22 mouse cellular contexts compared by ENCODE assay signal in genomic region chr11:110411596-110411995, GRCm38 (mm10). TPM values are rescaled to one million over a fixed set of nuclear protein-coding genes. Genes with fewer than 3 reads are reported as not detected.
DNase-seq lines count a peak whose midpoint lies in the region; ATAC-seq and TF ChIP-seq lines count a peak whose summit lies in the region.
"Had no signal": no experiment of that assay in that cellular context is flagged by ENCODE, and none has a peak within 500 bp of the region (broad histone marks: within the 10 kb centered on the region; RNA-seq: fewer than 3 reads in every experiment).

No protein-coding gene starts in this region.

- no peak overlapping the region for H3K4me3 ChIP-seq in heart, adult 2 months
- H3K4me3 ChIP-seq in midbrain, embryonic 11.5 days (ENCODE audit: low read depth, low read length), result no peak overlapping the region
- H3K4me3 ChIP-seq in midbrain, embryonic 13.5 days (replicated peaks), result no peak overlapping the region
- H3K4me3 ChIP-seq in ES-Bruce4 (ENCODE audit: low read depth, low read length), result peak overlapping the region; percentile 39; the same call in 1 of the 2 replicates

- H3K27ac ChIP-seq in heart, adult 2 months, result no peak overlapping the region
- no peak overlapping the region for H3K27ac ChIP-seq in midbrain, embryonic 11.5 days (ENCODE audit: low read depth, low read length)
- no peak overlapping the region for H3K27ac ChIP-seq in midbrain, embryonic 13.5 days
- no peak overlapping the region for H3K27ac ChIP-seq in ES-Bruce4 (ENCODE audit: insufficient read depth, low read length)

- H3K79me2 ChIP-seq in heart, adult 2 months (replicated peaks; ENCODE audit: control insufficient read depth, insufficient read depth, low read length), result peaks cover 1% of the 10 kb centered on the region; the same call in 1 of the 2 replicates

- DNase-seq in heart, adult 11 months, result peak; percentile 52
- DNase-seq in heart, adult 2 months, result no peak
- DNase-seq in midbrain, embryonic 11.5 days (ENCODE audit: low spot score, missing footprints), result peak; percentile 73
- no peak for DNase-seq in gastrocnemius, adult 8-10 months (ENCODE audit: low spot score in 2 of 2)
- DNase-seq: adrenal gland, adult 2 months; adrenal gland, adult 8-10 months; adrenal gland, postnatal 10 days; adrenal gland, postnatal 14 days; adrenal gland, postnatal 25 days; adrenal gland, postnatal 36 days; B cell, adult 2 months; cerebellum, adult 11 months; cerebellum, adult 11-12 months; cerebellum, adult 18-20 months; cerebellum, adult 2 months had no signal

- no peak for TF ChIP-seq EP300 in heart, adult 2 months (IDR thresholded peaks at IDR 0.05; ENCODE audit: insufficient read depth, low read depth, low read length)
- TF ChIP-seq EP300 in ES-Bruce4 (IDR thresholded peaks at IDR 0.05; ENCODE audit: insufficient read depth, low read depth, low read length), result no peak

- H3K36me3 ChIP-seq in heart, adult 2 months (ENCODE audit: control insufficient read depth, insufficient read depth, low read length), result no peaks in the 10 kb centered on the region
- no peaks in the 10 kb centered on the region for H3K36me3 ChIP-seq in midbrain, embryonic 11.5 days (ENCODE audit: control insufficient read depth, insufficient read depth, low read length)
- no peaks in the 10 kb centered on the region for H3K36me3 ChIP-seq in midbrain, embryonic 13.5 days
- H3K36me3 ChIP-seq in ES-Bruce4 (ENCODE audit: control insufficient read depth, insufficient read depth, low read length, poor library complexity, severe bottlenecking), result no peaks in the 10 kb centered on the region
- H3K36me3 ChIP-seq: G1E had no signal

- H3K27me3 ChIP-seq in heart, adult 2 months (ENCODE audit: control insufficient read depth, insufficient read depth, low read length), result no peaks in the 10 kb centered on the region
- H3K27me3 ChIP-seq in midbrain, embryonic 11.5 days (ENCODE audit: control insufficient read depth, insufficient read depth, low read length), result no peaks in the 10 kb centered on the region
- no peaks in the 10 kb centered on the region for H3K27me3 ChIP-seq in midbrain, embryonic 13.5 days
- H3K27me3 ChIP-seq in ES-Bruce4 (ENCODE audit: control insufficient read depth, insufficient read depth, low read length, poor library complexity, severe bottlenecking), result no peaks in the 10 kb centered on the region
- H3K27me3 ChIP-seq: CH12.LX, Patski had no signal

- H3K9me3 ChIP-seq in midbrain, embryonic 11.5 days (ENCODE audit: control insufficient read depth, low read length), result no peaks in the 10 kb centered on the region
- H3K9me3 ChIP-seq in midbrain, embryonic 13.5 days, result no peaks in the 10 kb centered on the region
- no peaks in the 10 kb centered on the region for H3K9me3 ChIP-seq in ES-Bruce4 (replicated peaks; ENCODE audit: control insufficient read depth, insufficient read depth, low read length, poor library complexity, severe bottlenecking)

- no peaks in the 10 kb centered on the region for H3K4me1 ChIP-seq in heart, adult 2 months (ENCODE audit: control insufficient read depth, insufficient read depth, low read length)
- no peaks in the 10 kb centered on the region; the same call in 1 of the 2 replicates for H3K4me1 ChIP-seq in midbrain, embryonic 11.5 days (ENCODE audit: control insufficient read depth, insufficient read depth, low read length)
- H3K4me1 ChIP-seq in midbrain, embryonic 13.5 days (replicated peaks), result peaks cover 7% of the 10 kb centered on the region
- H3K4me1 ChIP-seq in ES-Bruce4 (ENCODE audit: control insufficient read depth, insufficient read depth, low read length), result no peaks in the 10 kb centered on the region

- no peak for TF ChIP-seq POLR2A in heart, adult 2 months (IDR thresholded peaks at IDR 0.05; ENCODE audit: insufficient read depth, low read depth, low read length)
- TF ChIP-seq POLR2A in ES-Bruce4 (IDR thresholded peaks at IDR 0.05; ENCODE audit: insufficient read depth, low read length), result no peak

- H3K4me2 ChIP-seq in midbrain, embryonic 11.5 days, result no peak overlapping the region
- no peak overlapping the region for H3K4me2 ChIP-seq in midbrain, embryonic 13.5 days (replicated peaks)

- 95% methylated on average over 13 of the region's 13 CpGs for WGBS in heart, adult 2 months
- 89% methylated on average over 13 of the region's 13 CpGs for WGBS in midbrain, embryonic 11.5 days
- 93% methylated on average over 13 of the region's 13 CpGs for WGBS in midbrain, embryonic 13.5 days

- no peak for ATAC-seq in midbrain, embryonic 11.5 days (ENCODE audit: low FRiP score)
- ATAC-seq in midbrain, embryonic 13.5 days, result no peak
- ATAC-seq: activated CD4-positive, CD25-positive, alpha-beta regulatory T cell, adult 4 months; CD4-positive, CD25-positive, alpha-beta regulatory T cell, adult 4 months; Patski had no signal

- no peak for TF ChIP-seq CTCF in heart, adult 2 months (IDR thresholded peaks at IDR 0.05)
- no peak for TF ChIP-seq CTCF in ES-Bruce4 (IDR thresholded peaks at IDR 0.05; ENCODE audit: low read depth, low read length)

- intact Hi-C loops in heart, adult 2 months (cut with DNase I), result no loop called here

- H3K9ac ChIP-seq in heart, adult 2 months (ENCODE audit: low read depth, low read length), result no peak overlapping the region
- H3K9ac ChIP-seq in midbrain, embryonic 11.5 days (ENCODE audit: low read length), result no peak overlapping the region
- no peak overlapping the region for H3K9ac ChIP-seq in midbrain, embryonic 13.5 days (replicated peaks)
- no peak overlapping the region for H3K9ac ChIP-seq in ES-Bruce4 (ENCODE audit: low read depth, poor library complexity, severe bottlenecking)

RNA-seq across cellular contexts. Expression of gene Map2k6, which starts 12.7 kb away (rescaled TPM):
- total RNA-seq in heart, adult 2 months (2021), result 1 to 10 TPM; 3.8 TPM
- 4.1 and 5.5 TPM in 2 replicates for polyA plus RNA-seq in heart, adult 2 months (2012; rRNA removed)
- polyA plus RNA-seq in midbrain, embryonic 11.5 days (2014; fragmentation: Nextera tagmentation; extraction: Ambion mirVana), result 37.1 and 38.7 TPM in 2 replicates
- polyA plus RNA-seq in midbrain, embryonic 13.5 days (2015; fragmentation: Nextera tagmentation; extraction: Ambion mirVana), result 22.9 and 24.9 TPM in 2 replicates
- polyA plus RNA-seq in ES-Bruce4 (2011; ENCODE audit: insufficient read depth, insufficient read length, low read depth, missing spikeins), result 8.8 and 10.1 TPM in 2 replicates
- total RNA-seq in gastrocnemius, adult 8-10 months (2022), result 10 to 100 TPM; 37.4 to 48.9 (median 43.0) TPM
- polyA plus RNA-seq: G1E had no signal

Comparison
In these comparisons a context has a peak if more than half of its experiments do, and no peak if none do; other contexts are left out.
1. DNase-seq: peak in heart, adult 11 months (single experiment) and midbrain, embryonic 11.5 days (single experiment); none in heart, adult 2 months (0 of 2) and gastrocnemius, adult 8-10 months (0 of 2).